Mouse (Mus musculus) embryonic facial prominence, embryonic 14.5 days (tissue): ENCODE data around the gene Tbc1d1. TPM values are rescaled to one million over a fixed set of nuclear protein-coding genes. Genes with fewer than 3 reads are reported as not detected.

Source experiments
- ATAC-seq: fragments of 200-750 bp; cut with Nextera tagmentation; 2 replicates; pipeline ENCODE4 v1.8.0; 2017; ENCODE audit warnings: low read depth, moderate number of reproducible peaks, moderate TSS enrichment
- DNase-seq: peaks from one replicate; pipeline ENCODE4 v3.0.0-alpha.2; 2015; ENCODE audit warnings: low spot score
- H3K27ac ChIP-seq: fragments of 300-500 bp; sonication (generic); replicated peaks from 2 replicates; pipeline ENCODE4 v1.5.1; 2014; ENCODE audit warnings: low read depth, mild to moderate bottlenecking, low read length, moderate library complexity
- H3K27me3 ChIP-seq: fragments of 300-500 bp; sonication (generic); replicated peaks from 2 replicates; pipeline ENCODE4 v1.6.1; 2014; ENCODE audit warnings: low read length; ENCODE audit not compliant: control insufficient read depth, insufficient read depth
- H3K36me3 ChIP-seq: fragments of 300-500 bp; sonication (generic); 2 replicates; pipeline ENCODE4 v1.6.1; 2014; ENCODE audit warnings: low read length, mixed read lengths; ENCODE audit not compliant: control insufficient read depth, insufficient read depth
- H3K4me1 ChIP-seq: fragments of 300-500 bp; sonication (generic); 2 replicates; pipeline ENCODE4 v1.6.1; 2014; ENCODE audit warnings: antibody characterized with exemption, low read length; ENCODE audit not compliant: control insufficient read depth, insufficient read depth
- H3K4me2 ChIP-seq: fragments of 300-500 bp; sonication (generic); 2 replicates; pipeline ENCODE4 v1.6.1; 2014; ENCODE audit warnings: low read depth, mild to moderate bottlenecking, low read length, moderate library complexity, mixed read lengths
- H3K4me3 ChIP-seq: fragments of 300-500 bp; sonication (generic); 2 replicates; pipeline ENCODE4 v1.5.1; 2014; ENCODE audit warnings: low read depth, mild to moderate bottlenecking, low read length
- H3K9ac ChIP-seq: fragments of 300-500 bp; sonication (generic); 2 replicates; pipeline ENCODE4 v1.6.1; 2014; ENCODE audit warnings: low read depth, mild to moderate bottlenecking, low read length, moderate library complexity, mixed read lengths
- H3K9me3 ChIP-seq: fragments of 300-500 bp; sonication (generic); 2 replicates; pipeline ENCODE4 v1.6.1; 2016; ENCODE audit warnings: low read length; ENCODE audit not compliant: control insufficient read depth
- WGBS: fragments of 180-500 bp; shearing (Covaris S2); extraction: QIAGEN DNeasy Blood & Tissue Kit; methylation state at CpG from one replicate; pipeline ENCODE4 v1.1.7; 2014; 5-methylcytosine and 5-hydroxymethylcytosine counted together
- polyA plus RNA-seq: library from polyadenylated mRNA; unstranded; fragments of >200 nt; fragmentation: Nextera tagmentation; extraction: Ambion mirVana; gene quantifications from 2 replicates; pipeline ENCODE4 v1.2.1, GENCODE M21; 2014

The Tbc1d1 gene
- polyA plus RNA-seq, 1 experiment from 2014 or later, result 19.1 TPM

GRCm38 (mm10) chr5:64254278-64254677, 98.2 kb downstream of the Tbc1d1 start:
- no peak overlapping the region for H3K27ac ChIP-seq
- no peaks in the 10 kb centered on the region for H3K27me3 ChIP-seq
- H3K4me3 ChIP-seq, result no peak overlapping the region
- DNase-seq (no peak), ATAC-seq (no peak)
- 0 out of 2 replicates have a peak, but pooled peaks cover 5% of the 10 kb centered on the region for H3K36me3 ChIP-seq
- 53% methylated on average over 3 of the region's 3 CpGs for WGBS
- no peak overlapping the region for H3K9ac ChIP-seq
- no peaks in the 10 kb centered on the region for H3K9me3 ChIP-seq
- H3K4me2 ChIP-seq, result no peak overlapping the region
- no peaks in the 10 kb centered on the region for H3K4me1 ChIP-seq

GRCm38 (mm10) chr5:64254988-64255387, 98.9 kb downstream of the Tbc1d1 start:
- no peaks in the 10 kb centered on the region for H3K27me3 ChIP-seq
- DNase-seq (no peak), ATAC-seq (no peak)
- 68% methylated on average over 6 of the region's 6 CpGs for WGBS
- 0 out of 2 replicates have a peak, but pooled peaks cover 5% of the 10 kb centered on the region for H3K36me3 ChIP-seq
- no peak overlapping the region for H3K27ac ChIP-seq
- no peaks in the 10 kb centered on the region for H3K4me1 ChIP-seq
- H3K9me3 ChIP-seq, result no peaks in the 10 kb centered on the region
- H3K4me2 ChIP-seq, result no peak overlapping the region
- H3K4me3 ChIP-seq, result no peak overlapping the region
- no peak overlapping the region for H3K9ac ChIP-seq

GRCm38 (mm10) chr5:64263348-64263747, 107.2 kb downstream of the Tbc1d1 start:
- H3K4me1 ChIP-seq, result no peaks in the 10 kb centered on the region
- 85% methylated on average over 11 of the region's 11 CpGs for WGBS

DNA sequence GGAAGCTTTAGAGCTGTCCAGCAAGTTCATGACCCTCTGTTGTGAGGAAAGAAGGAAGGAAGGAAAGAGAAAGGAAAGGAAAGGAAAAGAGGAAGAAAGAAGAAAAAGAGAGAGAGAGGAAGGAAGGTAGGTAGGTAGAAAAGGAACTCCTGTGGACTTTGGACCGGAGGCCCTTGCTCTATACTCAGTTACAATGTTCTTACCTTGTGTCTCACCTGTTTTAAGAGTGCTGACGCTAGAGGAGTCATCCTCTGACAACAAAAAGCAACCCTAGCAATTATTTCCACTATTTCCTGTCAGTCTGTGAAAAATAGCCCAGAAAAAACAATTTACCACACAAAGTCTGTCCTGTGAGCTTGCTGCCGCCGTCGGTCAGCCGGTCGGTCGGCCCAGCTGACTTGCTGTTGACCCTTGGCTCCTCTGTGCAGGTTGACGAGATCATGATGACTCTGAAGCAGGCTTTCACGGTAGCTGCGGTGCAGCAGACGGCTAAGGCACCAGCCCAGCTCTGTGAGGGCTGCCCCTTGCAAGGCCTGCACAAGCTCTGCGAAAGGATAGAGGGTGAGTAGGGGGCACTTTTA, 107.9 kb downstream of the Tbc1d1 start:
- no peak overlapping the region for H3K4me3 ChIP-seq
- no peak for ATAC-seq
- 66% methylated on average over 13 of the region's 13 CpGs for WGBS
- no peak overlapping the region for H3K27ac ChIP-seq
- H3K9me3 ChIP-seq, result no peaks in the 10 kb centered on the region
- no peak overlapping the region for H3K4me2 ChIP-seq
- H3K27me3 ChIP-seq, result no peaks in the 10 kb centered on the region
- no peak for DNase-seq
- no peaks in the 10 kb centered on the region for H3K4me1 ChIP-seq
- no peak overlapping the region for H3K9ac ChIP-seq
- H3K36me3 ChIP-seq, result no peaks in the 10 kb centered on the region

More at GRCm38 (mm10) chr5:64263348-64263747, 107.2 kb downstream of the Tbc1d1 start:
- Histone ChIP-seq H3K4me3 (no peak overlapping the region), H3K4me2 (no peak overlapping the region), H3K36me3 (no peaks in the 10 kb centered on the region), H3K27me3 (no peaks in the 10 kb centered on the region), H3K9me3 (no peaks in the 10 kb centered on the region), H3K9ac (no peak overlapping the region), H3K27ac (no peak overlapping the region)
- DNase-seq (no peak), ATAC-seq (no peak)

DNA sequence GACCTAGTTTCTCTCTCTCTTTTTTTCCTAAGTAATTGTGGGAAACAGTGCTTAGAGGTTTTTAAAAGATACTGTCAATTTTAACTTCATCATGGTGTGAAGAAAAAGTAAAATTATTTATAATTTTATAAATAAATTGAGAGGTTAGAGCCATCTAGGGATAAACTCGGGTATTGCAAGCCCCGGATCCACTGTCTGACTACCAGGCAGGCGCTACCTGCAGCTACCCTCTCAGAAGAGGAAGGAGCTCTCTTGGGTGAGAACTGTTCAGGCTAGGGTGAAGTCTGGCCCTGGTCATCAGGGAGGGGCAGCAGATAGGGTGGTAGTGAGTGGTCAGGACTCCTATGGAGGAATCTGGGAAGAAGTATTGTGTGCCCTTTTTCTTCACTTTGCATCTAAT, 109.0 kb downstream of the Tbc1d1 start:
- H3K9me3 ChIP-seq, result no peaks in the 10 kb centered on the region
- H3K4me2 ChIP-seq, result no peak overlapping the region
- DNase-seq (no peak), ATAC-seq (no peak)
- H3K9ac ChIP-seq, result no peak overlapping the region
- no peaks in the 10 kb centered on the region for H3K36me3 ChIP-seq
- no peak overlapping the region for H3K27ac ChIP-seq
- H3K4me3 ChIP-seq, result no peak overlapping the region
- H3K4me1 ChIP-seq, result no peaks in the 10 kb centered on the region
- no peaks in the 10 kb centered on the region for H3K27me3 ChIP-seq
- WGBS, result 25% methylated on average over 3 of the region's 3 CpGs

DNA sequence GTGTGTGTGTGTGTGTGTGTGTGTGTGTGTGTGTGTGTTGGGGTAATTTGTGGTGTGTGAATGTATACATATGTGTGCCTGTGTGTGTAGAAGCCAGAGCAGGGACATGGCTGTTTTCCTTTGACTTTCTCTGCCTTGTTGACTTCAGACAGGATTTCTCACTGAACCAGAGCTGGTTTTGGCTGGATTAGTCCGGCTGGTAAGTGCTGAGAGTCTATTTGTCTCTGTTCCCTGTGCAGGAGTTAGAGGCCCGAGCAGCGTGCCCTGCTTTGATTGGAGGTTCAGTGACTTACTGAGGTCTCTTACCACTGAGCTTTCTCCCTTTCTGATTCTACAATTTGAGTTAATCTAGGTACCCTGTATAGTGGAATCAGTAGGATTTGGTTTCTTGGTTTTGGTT, 109.8 kb downstream of the Tbc1d1 start:
- H3K4me1 ChIP-seq, result no peaks in the 10 kb centered on the region
- H3K4me2 ChIP-seq, result no peak overlapping the region
- H3K9ac ChIP-seq, result no peak overlapping the region
- ATAC-seq (no peak), DNase-seq (no peak)
- H3K27ac ChIP-seq, result no peak overlapping the region
- H3K36me3 ChIP-seq, result no peaks in the 10 kb centered on the region
- 86% methylated on average over 3 of the region's 3 CpGs for WGBS
- no peaks in the 10 kb centered on the region for H3K27me3 ChIP-seq
- H3K9me3 ChIP-seq, result no peaks in the 10 kb centered on the region
- no peak overlapping the region for H3K4me3 ChIP-seq

DNA sequence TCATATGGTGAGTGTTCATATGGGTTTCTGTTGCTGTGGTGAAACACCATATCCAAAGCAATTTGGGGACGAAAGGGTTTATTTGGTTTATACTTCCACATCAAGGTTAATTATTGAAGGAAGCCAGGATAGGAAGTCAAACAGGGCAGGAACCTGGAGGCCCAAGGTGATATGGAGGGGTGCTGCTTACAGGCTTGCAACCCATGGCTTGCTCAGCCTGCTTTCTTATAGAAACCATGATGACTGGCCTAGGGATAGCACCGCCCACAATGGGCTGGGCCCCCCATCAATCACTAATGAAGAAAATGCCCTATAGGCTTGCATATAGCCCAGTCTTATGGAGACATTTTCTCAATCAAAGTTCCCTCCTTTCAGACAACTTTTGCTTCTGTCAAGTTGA, 110.4 kb downstream of the Tbc1d1 start:
- WGBS, result 96% methylated on average over 2 of the region's 2 CpGs
- no peaks in the 10 kb centered on the region for H3K4me1 ChIP-seq
- H3K9ac ChIP-seq, result no peak overlapping the region
- H3K36me3 ChIP-seq, result peaks cover 6% of the 10 kb centered on the region; the same call in 1 of the 2 replicates
- no peak overlapping the region for H3K27ac ChIP-seq
- DNase-seq (no peak), ATAC-seq (no peak)
- H3K9me3 ChIP-seq, result no peaks in the 10 kb centered on the region
- no peak overlapping the region for H3K4me3 ChIP-seq
- H3K4me2 ChIP-seq, result no peak overlapping the region
- no peaks in the 10 kb centered on the region for H3K27me3 ChIP-seq

DNA sequence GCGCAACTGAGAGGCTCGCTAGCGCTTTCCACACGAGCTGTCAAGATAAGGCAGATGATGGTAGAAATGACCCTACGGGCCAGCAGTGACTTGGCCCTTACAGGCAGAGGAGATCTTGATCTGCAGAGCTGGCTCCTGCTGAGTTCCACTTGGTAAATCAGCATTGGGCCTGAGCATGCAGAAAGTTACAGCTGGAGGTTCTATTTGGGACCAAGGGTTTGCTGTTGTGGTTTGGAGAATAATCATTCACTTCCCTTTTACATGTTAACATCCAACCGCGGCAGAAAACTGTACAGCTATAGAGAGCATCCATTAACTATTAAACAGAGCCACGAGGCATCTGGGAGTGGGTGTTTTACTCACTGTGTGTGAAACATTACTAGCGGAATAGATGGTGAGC, 111.2 kb downstream of the Tbc1d1 start:
- Histone ChIP-seq H3K4me1 (no peaks in the 10 kb centered on the region), H3K36me3 (peaks cover 14% of the 10 kb centered on the region; the same call in 1 of the 2 replicates), H3K27ac (no peak overlapping the region), H3K4me3 (no peak overlapping the region), H3K9ac (no peak overlapping the region), H3K4me2 (no peak overlapping the region), H3K9me3 (no peaks in the 10 kb centered on the region), H3K27me3 (no peaks in the 10 kb centered on the region)
- DNase-seq, result no peak
- ATAC-seq, result no peak
- 89% methylated on average over 9 of the region's 9 CpGs for WGBS

DNA sequence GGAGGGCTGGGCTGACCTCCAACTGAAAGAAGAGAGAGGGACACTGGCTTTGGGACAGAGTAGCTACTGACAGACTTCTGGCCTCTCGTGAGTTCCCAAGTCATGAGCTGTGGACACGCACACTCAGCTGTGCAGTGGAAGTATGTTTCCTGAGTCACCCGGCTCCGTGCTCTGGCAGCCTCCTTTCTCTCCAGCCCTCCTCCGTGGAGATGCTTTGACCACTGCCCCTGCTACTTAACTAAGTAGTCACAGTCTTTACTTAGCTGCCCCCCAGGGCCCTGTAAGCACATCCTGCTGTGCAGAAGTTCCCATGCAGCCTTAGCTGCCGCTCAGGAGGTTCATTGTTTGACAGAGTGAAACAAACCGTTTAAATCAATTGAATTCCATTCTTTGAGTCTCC, 113.6 kb downstream of the Tbc1d1 start:
- ATAC-seq (no peak), DNase-seq (peak; percentile 40)
- no peak overlapping the region for H3K9ac ChIP-seq
- H3K4me2 ChIP-seq, result no peak overlapping the region
- no peak overlapping the region for H3K4me3 ChIP-seq
- no peaks in the 10 kb centered on the region for H3K27me3 ChIP-seq
- H3K27ac ChIP-seq, result no peak overlapping the region
- peaks cover 14% of the 10 kb centered on the region; the same call in 1 of the 2 replicates for H3K36me3 ChIP-seq
- WGBS, result 32% methylated on average over 7 of the region's 7 CpGs
- H3K9me3 ChIP-seq, result no peaks in the 10 kb centered on the region
- H3K4me1 ChIP-seq, result no peaks in the 10 kb centered on the region
